ENCODE assay signal across 36 mouse cellular contexts in the genomic region with DNA sequence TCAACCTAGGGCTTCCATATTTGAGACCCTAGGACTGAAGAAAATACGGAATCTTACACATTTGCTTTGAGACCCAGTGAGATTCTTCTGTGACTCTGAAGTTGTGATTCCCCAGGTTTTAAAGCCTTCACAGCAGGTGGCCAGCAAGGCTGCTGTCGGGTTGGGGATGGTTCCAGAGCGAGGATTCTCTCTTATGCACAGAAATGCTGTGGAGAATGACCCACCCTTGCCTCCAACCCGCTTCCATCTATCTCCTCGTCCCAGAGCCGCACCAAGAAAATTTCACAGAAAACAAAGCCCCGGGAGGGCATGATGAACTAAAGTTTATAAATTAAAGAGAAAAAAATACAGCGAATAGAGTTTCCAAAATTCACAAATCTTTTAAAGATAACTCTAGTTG. TPM values are rescaled to one million over a fixed set of nuclear protein-coding genes. Genes with fewer than 3 reads are reported as not detected.
A peak's percentile ranks its signal among the peaks of the same experiment; 100 is the strongest.
DNase-seq lines count a peak whose midpoint lies in the region; ATAC-seq and TF ChIP-seq lines count a peak whose summit lies in the region.
"Had no signal": no experiment of that assay in that cellular context is flagged by ENCODE, and none has a peak within 500 bp of the region (broad histone marks: within the 10 kb centered on the region; RNA-seq: fewer than 3 reads in every experiment).

No protein-coding gene starts in this region.

- peaks cover 23% of the 10 kb centered on the region for H3K4me1 ChIP-seq in neural tube, embryonic 15.5 days
- peaks cover 22% of the 10 kb centered on the region for H3K4me1 ChIP-seq in limb, embryonic 13.5 days
- no peaks in the 10 kb centered on the region for H3K4me1 ChIP-seq in stomach, postnatal 0 days (replicated peaks; ENCODE audit: control insufficient read depth, insufficient read depth)

- no peak overlapping the region for H3K9ac ChIP-seq in neural tube, embryonic 15.5 days (replicated peaks)
- no peak overlapping the region for H3K9ac ChIP-seq in limb, embryonic 13.5 days
- no peak overlapping the region for H3K9ac ChIP-seq in stomach, postnatal 0 days (ENCODE audit: low read length)
- H3K9ac ChIP-seq: forebrain, embryonic 13.5 days; hindbrain, embryonic 15.5 days; liver, embryonic 14.5 days; midbrain, embryonic 15.5 days had no signal

- H3K36me3 ChIP-seq in neural tube, embryonic 15.5 days, result no peaks in the 10 kb centered on the region
- H3K36me3 ChIP-seq in limb, embryonic 13.5 days, result 0 out of 2 replicates have a peak, but pooled peaks cover 3% of the 10 kb centered on the region
- no peaks in the 10 kb centered on the region for H3K36me3 ChIP-seq in stomach, postnatal 0 days (ENCODE audit: control insufficient read depth, insufficient read depth, low read length)
- H3K36me3 ChIP-seq: hindbrain, embryonic 15.5 days; midbrain, embryonic 15.5 days had no signal

- H3K4me3 ChIP-seq in neural tube, embryonic 15.5 days (replicated peaks), result no peak overlapping the region
- H3K4me3 ChIP-seq in limb, embryonic 13.5 days, result peak overlapping the region; percentile 14; the same call in 1 of the 2 replicates
- 0 out of 2 replicates have a peak overlapping the region, but pooled peaks have one; percentile 6 for H3K4me3 ChIP-seq in stomach, postnatal 0 days (ENCODE audit: low read depth, low read length)
- H3K4me3 ChIP-seq: forebrain, embryonic 13.5 days; hindbrain, embryonic 15.5 days; midbrain, embryonic 15.5 days had no signal

- peak; percentile 62 for DNase-seq in heart, adult 11 months
- DNase-seq in heart, postnatal 4 days, result no peak
- DNase-seq in neural tube, embryonic 10.5 days (ENCODE audit: extremely low spot score, low spot score), result peak; percentile 43
- DNase-seq in stomach, postnatal 0 days (ENCODE audit: low spot score), result no peak
- no peak for DNase-seq in adrenal gland, adult 18-20 months (ENCODE audit: low spot score in 2 of 2)
- no peak for DNase-seq in adrenal gland, adult 2 months
- DNase-seq: adrenal gland, postnatal 36 days; B cell, adult 2 months; cerebellum, adult 2 months; cerebellum, postnatal 25 days; gastrocnemius, postnatal 25 days; heart, adult 18-20 months; heart, postnatal 36 days; kidney, adult 8-10 months; kidney, postnatal 14 days; layer of hippocampus, adult 9-11 months; liver; lung, adult 2 months; lung, postnatal 10 days; right cerebral cortex, adult 18-20 months; spleen, adult 18-20 months had no signal

- no peak for TF ChIP-seq CTCF in stomach, postnatal 0 days (IDR thresholded peaks at IDR 0.05; ENCODE audit: low read depth)

- no peak for TF ChIP-seq EP300 in stomach, postnatal 0 days (optimal IDR thresholded peaks at IDR 0.05)

- no peaks in the 10 kb centered on the region for H3K9me3 ChIP-seq in neural tube, embryonic 15.5 days (replicated peaks)
- H3K9me3 ChIP-seq in limb, embryonic 13.5 days, result no peaks in the 10 kb centered on the region
- no peaks in the 10 kb centered on the region for H3K9me3 ChIP-seq in stomach, postnatal 0 days (ENCODE audit: control insufficient read depth, low read length)
- H3K9me3 ChIP-seq: forebrain, embryonic 13.5 days; hindbrain, embryonic 15.5 days; midbrain, embryonic 15.5 days had no signal

- WGBS in neural tube, embryonic 15.5 days, result 2% methylated on average over 8 of the region's 8 CpGs
- WGBS in limb, embryonic 13.5 days, result 11% methylated on average over 8 of the region's 8 CpGs
- WGBS in stomach, postnatal 0 days, result 21% methylated on average over 8 of the region's 8 CpGs

- H3K27ac ChIP-seq in neural tube, embryonic 15.5 days (replicated peaks), result no peak overlapping the region
- no peak overlapping the region for H3K27ac ChIP-seq in limb, embryonic 13.5 days
- no peak overlapping the region for H3K27ac ChIP-seq in stomach, postnatal 0 days (replicated peaks)
- H3K27ac ChIP-seq: forebrain, embryonic 13.5 days; hindbrain, embryonic 15.5 days; liver, embryonic 14.5 days; macrophage; midbrain, embryonic 15.5 days had no signal

- H3K27me3 ChIP-seq in neural tube, embryonic 15.5 days (replicated peaks), result peaks cover 92% of the 10 kb centered on the region
- peaks cover 94% of the 10 kb centered on the region for H3K27me3 ChIP-seq in limb, embryonic 13.5 days
- peaks cover 31% of the 10 kb centered on the region for H3K27me3 ChIP-seq in stomach, postnatal 0 days (ENCODE audit: control insufficient read depth, insufficient read depth, low read length)

- H3K4me2 ChIP-seq in neural tube, embryonic 15.5 days, result no peak overlapping the region
- H3K4me2 ChIP-seq in limb, embryonic 13.5 days (replicated peaks), result peak overlapping the region; percentile 35
- no peak overlapping the region for H3K4me2 ChIP-seq in stomach, postnatal 0 days (replicated peaks; ENCODE audit: low read depth)
- H3K4me2 ChIP-seq: forebrain, embryonic 13.5 days; heart, embryonic 11.5 days; hindbrain, embryonic 15.5 days; midbrain, embryonic 15.5 days had no signal

- ATAC-seq in neural tube, embryonic 15.5 days (ENCODE audit: low FRiP score), result no peak
- ATAC-seq in limb, embryonic 13.5 days (ENCODE audit: low FRiP score, low read depth), result no peak
- ATAC-seq in stomach, postnatal 0 days (ENCODE audit: low FRiP score, low TSS enrichment), result no peak
- ATAC-seq: forebrain, embryonic 13.5 days; inflammation-experienced regulatory T-cells, adult 6 months; midbrain, embryonic 15.5 days had no signal

RNA-seq across cellular contexts. Expression of a gene that starts 4.2 kb away (rescaled TPM):
- not detected for total RNA-seq in heart, postnatal 4 days (2021)
- 0.23 and 0.82 TPM in 2 replicates for polyA plus RNA-seq in neural tube, embryonic 15.5 days (2015; fragmentation: Nextera tagmentation; extraction: Ambion mirVana)
- polyA plus RNA-seq in limb, embryonic 13.5 days (2015; fragmentation: Nextera tagmentation; extraction: Ambion mirVana), result 5.2 and 5.7 TPM in 2 replicates
- 0.85 and 1.0 TPM in 2 replicates for polyA plus RNA-seq in stomach, postnatal 0 days (2015; fragmentation: Nextera tagmentation; extraction: Ambion mirVana)
- total RNA-seq in adrenal gland, adult 18-20 months (2021), result under 1 TPM in 1 of 2 experiments, not detected in 1; 0.17 TPM
- not detected for total RNA-seq in adrenal gland, adult 2 months (2021)
- polyA plus RNA-seq in adrenal gland, adult 2 months (2012; rRNA removed), result 0.11 TPM in 1 of 2 replicates, not detected in the other
- total RNA-seq: adrenal gland, postnatal 36 days; gastrocnemius, adult 18-20 months; heart, adult 18-20 months; heart, postnatal 36 days; left cerebral cortex, postnatal 10 days; megakaryocyte-erythroid progenitor cell, adult 5-6 weeks had no signal
- polyA plus RNA-seq: brain, embryonic 14.5 days; cerebellum, adult 2 months; forebrain, embryonic 13.5 days; frontal cortex, adult 2 months; heart, embryonic 11.5 days; heart, embryonic 16.5 days; hindbrain, embryonic 15.5 days; inflammation-experienced regulatory T-cells, adult 6 months; lung, adult 2 months; macrophage; midbrain, embryonic 15.5 days had no signal

RNA-seq across cellular contexts. Expression of a gene that starts 52.1 kb away (rescaled TPM):
- total RNA-seq in heart, postnatal 4 days (2021), result 10 to 100 TPM; 50.7 to 51.6 TPM
- 56.5 and 63.7 TPM in 2 replicates for polyA plus RNA-seq in neural tube, embryonic 15.5 days (2015; fragmentation: Nextera tagmentation; extraction: Ambion mirVana)
- 87.4 and 90.1 TPM in 2 replicates for polyA plus RNA-seq in limb, embryonic 13.5 days (2015; fragmentation: Nextera tagmentation; extraction: Ambion mirVana)
- 44.4 and 46.7 TPM in 2 replicates for polyA plus RNA-seq in stomach, postnatal 0 days (2015; fragmentation: Nextera tagmentation; extraction: Ambion mirVana)
- total RNA-seq in adrenal gland, adult 18-20 months (2021), result 10 to 100 TPM; 50.6 to 53.8 TPM
- total RNA-seq in adrenal gland, adult 2 months (2021), result 10 to 100 TPM; 39.9 to 73.5 TPM
- 78.7 and 102 TPM in 2 replicates for polyA plus RNA-seq in adrenal gland, adult 2 months (2012; rRNA removed)

Comparison
In these comparisons a context has a peak if more than half of its experiments do, and no peak if none do; other contexts are left out.
1. DNase-seq: peak in heart, adult 11 months (single experiment) and neural tube, embryonic 10.5 days (single experiment); none in heart, postnatal 4 days (single experiment), stomach, postnatal 0 days (single experiment), adrenal gland, adult 18-20 months (0 of 2) and adrenal gland, adult 2 months (single experiment).